Mouse (Mus musculus): Measurements from ENCODE around the gene Ube2o. TPM values are rescaled to one million over a fixed set of nuclear protein-coding genes. Genes with fewer than 3 reads are reported as not detected.
"Not testable (repeated sequence)": the region's sequence is repeated elsewhere in the genome, so short reads cannot be mapped to it uniquely, and the experiment has no call there.

Gene Ube2o
- polyA plus RNA-seq, 1 experiment from 2014 or later: 17.1 TPM

- no peak overlapping the region for H3K4me3 ChIP-seq (ENCODE audit: low read depth, low read length)
- H3K36me3 ChIP-seq (ENCODE audit: control insufficient read depth, insufficient read depth, low read length): no peaks in the 10 kb centered on the region
- no peaks in the 10 kb centered on the region for H3K27me3 ChIP-seq (ENCODE audit: control insufficient read depth, insufficient read depth, low read length)
- peaks cover 62% of the 10 kb centered on the region for H3K4me1 ChIP-seq (ENCODE audit: control insufficient read depth, insufficient read depth, low read length)
- 91% methylated on average over 7 of the region's 7 CpGs for WGBS (ENCODE audit: insufficient replicate concordance)
- H3K27ac ChIP-seq (ENCODE audit: low read depth, low read length): no peak overlapping the region
- H3K9me3 ChIP-seq (replicated peaks; ENCODE audit: control insufficient read depth, low read length): no peaks in the 10 kb centered on the region
- no peak overlapping the region for H3K9ac ChIP-seq (ENCODE audit: low read depth, low read length)
- no peak for ATAC-seq (replicated peaks; ENCODE audit: insufficient number of reproducible peaks, low FRiP score, low TSS enrichment)
- H3K4me2 ChIP-seq: no peak overlapping the region
Measured at GRCm38 (mm10) chr11:116617641-116618040, 36.4 kb upstream of the Ube2o start.

GRCm38 (mm10) chr11:116616438-116617118, 35.3 kb upstream of the Ube2o start:
- 72% methylated on average over 10 of the region's 10 CpGs for WGBS (ENCODE audit: insufficient replicate concordance)
- ATAC-seq (replicated peaks; ENCODE audit: insufficient number of reproducible peaks, low FRiP score, low TSS enrichment): no peak
- Histone ChIP-seq H3K27ac (ENCODE audit: low read depth, low read length) (peak overlapping the region; percentile 75; the same call in 1 of the 2 replicates), H3K9ac (ENCODE audit: low read depth, low read length) (no peak overlapping the region), H3K4me1 (ENCODE audit: control insufficient read depth, insufficient read depth, low read length) (peaks cover 52% of the 10 kb centered on the region), H3K27me3 (ENCODE audit: control insufficient read depth, insufficient read depth, low read length) (no peaks in the 10 kb centered on the region), H3K36me3 (ENCODE audit: control insufficient read depth, insufficient read depth, low read length) (no peaks in the 10 kb centered on the region), H3K9me3 (replicated peaks; ENCODE audit: control insufficient read depth, low read length) (no peaks in the 10 kb centered on the region), H3K4me3 (ENCODE audit: low read depth, low read length) (no peak overlapping the region), H3K4me2 (peak overlapping the region; percentile 53)

GRCm38 (mm10) chr11:116615735-116616437, 34.6 kb upstream of the Ube2o start:
- H3K27me3 ChIP-seq (ENCODE audit: control insufficient read depth, insufficient read depth, low read length): no peaks in the 10 kb centered on the region
- no peaks in the 10 kb centered on the region for H3K36me3 ChIP-seq (ENCODE audit: control insufficient read depth, insufficient read depth, low read length)
- H3K27ac ChIP-seq (ENCODE audit: low read depth, low read length): peak overlapping the region; percentile 75
- H3K4me1 ChIP-seq (ENCODE audit: control insufficient read depth, insufficient read depth, low read length): peaks cover 45% of the 10 kb centered on the region
- H3K9ac ChIP-seq (ENCODE audit: low read depth, low read length): peak overlapping the region; percentile 49; the same call in 1 of the 2 replicates
- H3K4me2 ChIP-seq: peak overlapping the region; percentile 53
- 38% methylated on average over 13 of the region's 15 CpGs for WGBS (ENCODE audit: insufficient replicate concordance)
- no peaks in the 10 kb centered on the region for H3K9me3 ChIP-seq (replicated peaks; ENCODE audit: control insufficient read depth, low read length)
- peak; percentile 69 for ATAC-seq (replicated peaks; ENCODE audit: insufficient number of reproducible peaks, low FRiP score, low TSS enrichment)
- H3K4me3 ChIP-seq (ENCODE audit: low read depth, low read length): no peak overlapping the region

- 89% methylated on average over 6 of the region's 6 CpGs for WGBS (ENCODE audit: insufficient replicate concordance)
- Histone ChIP-seq H3K27me3 (ENCODE audit: control insufficient read depth, insufficient read depth, low read length) (no peaks in the 10 kb centered on the region), H3K9ac (ENCODE audit: low read depth, low read length) (no peak overlapping the region), H3K4me1 (ENCODE audit: control insufficient read depth, insufficient read depth, low read length) (peaks cover 40% of the 10 kb centered on the region), H3K27ac (ENCODE audit: low read depth, low read length) (no peak overlapping the region), H3K4me2 (no peak overlapping the region), H3K4me3 (ENCODE audit: low read depth, low read length) (no peak overlapping the region), H3K36me3 (ENCODE audit: control insufficient read depth, insufficient read depth, low read length) (no peaks in the 10 kb centered on the region), H3K9me3 (replicated peaks; ENCODE audit: control insufficient read depth, low read length) (no peaks in the 10 kb centered on the region)
- no peak for ATAC-seq (replicated peaks; ENCODE audit: insufficient number of reproducible peaks, low FRiP score, low TSS enrichment)
Measured at GRCm38 (mm10) chr11:116613234-116613633, 32.0 kb upstream of the Ube2o start.

- Histone ChIP-seq H3K36me3 (ENCODE audit: control insufficient read depth, insufficient read depth, low read length) (no peaks in the 10 kb centered on the region), H3K4me2 (no peak overlapping the region), H3K27me3 (ENCODE audit: control insufficient read depth, insufficient read depth, low read length) (no peaks in the 10 kb centered on the region), H3K4me3 (ENCODE audit: low read depth, low read length) (no peak overlapping the region), H3K27ac (ENCODE audit: low read depth, low read length) (no peak overlapping the region), H3K9ac (ENCODE audit: low read depth, low read length) (no peak overlapping the region), H3K4me1 (ENCODE audit: control insufficient read depth, insufficient read depth, low read length) (peaks cover 40% of the 10 kb centered on the region), H3K9me3 (replicated peaks; ENCODE audit: control insufficient read depth, low read length) (no peaks in the 10 kb centered on the region)
- WGBS (ENCODE audit: insufficient replicate concordance): 92% methylated on average over 1 of the region's 1 CpGs
- ATAC-seq (replicated peaks; ENCODE audit: insufficient number of reproducible peaks, low FRiP score, low TSS enrichment): no peak
Measured at GRCm38 (mm10) chr11:116612554-116612953, 31.3 kb upstream of the Ube2o start.

GRCm38 (mm10) chr11:116611883-116612282, 30.6 kb upstream of the Ube2o start:
- H3K4me3 ChIP-seq (ENCODE audit: low read depth, low read length): no peak overlapping the region
- no peak overlapping the region for H3K27ac ChIP-seq (ENCODE audit: low read depth, low read length)
- H3K4me2 ChIP-seq: no peak overlapping the region
- no peak for ATAC-seq (replicated peaks; ENCODE audit: insufficient number of reproducible peaks, low FRiP score, low TSS enrichment)
- WGBS (ENCODE audit: insufficient replicate concordance): 87% methylated on average over 9 of the region's 9 CpGs
- no peaks in the 10 kb centered on the region for H3K9me3 ChIP-seq (replicated peaks; ENCODE audit: control insufficient read depth, low read length)
- H3K4me1 ChIP-seq (ENCODE audit: control insufficient read depth, insufficient read depth, low read length): peaks cover 39% of the 10 kb centered on the region
- no peaks in the 10 kb centered on the region for H3K36me3 ChIP-seq (ENCODE audit: control insufficient read depth, insufficient read depth, low read length)
- no peaks in the 10 kb centered on the region for H3K27me3 ChIP-seq (ENCODE audit: control insufficient read depth, insufficient read depth, low read length)
- H3K9ac ChIP-seq (ENCODE audit: low read depth, low read length): no peak overlapping the region

- not testable (repeated sequence) for ATAC-seq (replicated peaks; ENCODE audit: insufficient number of reproducible peaks, low FRiP score, low TSS enrichment); H3K36me3 ChIP-seq (ENCODE audit: control insufficient read depth, insufficient read depth, low read length); H3K4me3 ChIP-seq (ENCODE audit: low read depth, low read length); H3K9me3 ChIP-seq (replicated peaks; ENCODE audit: control insufficient read depth, low read length); H3K9ac ChIP-seq (ENCODE audit: low read depth, low read length); H3K27ac ChIP-seq (ENCODE audit: low read depth, low read length); H3K27me3 ChIP-seq (ENCODE audit: control insufficient read depth, insufficient read depth, low read length); H3K4me2 ChIP-seq
- WGBS (ENCODE audit: insufficient replicate concordance): 94% methylated on average over 9 of the region's 9 CpGs
- H3K4me1 ChIP-seq (ENCODE audit: control insufficient read depth, insufficient read depth, low read length): peaks cover 32% of the 10 kb centered on the region
Measured at GRCm38 (mm10) chr11:116611168-116611567, 29.9 kb upstream of the Ube2o start.

GRCm38 (mm10) chr11:116609965-116610630, 28.9 kb upstream of the Ube2o start:
- no peak overlapping the region for H3K27ac ChIP-seq (ENCODE audit: low read depth, low read length)
- no peak for ATAC-seq (replicated peaks; ENCODE audit: insufficient number of reproducible peaks, low FRiP score, low TSS enrichment)
- no peak overlapping the region for H3K4me3 ChIP-seq (ENCODE audit: low read depth, low read length)
- H3K9ac ChIP-seq (ENCODE audit: low read depth, low read length): no peak overlapping the region
- peaks cover 21% of the 10 kb centered on the region for H3K4me1 ChIP-seq (ENCODE audit: control insufficient read depth, insufficient read depth, low read length)
- H3K36me3 ChIP-seq (ENCODE audit: control insufficient read depth, insufficient read depth, low read length): 0 out of 2 replicates have a peak, but pooled peaks cover 2% of the 10 kb centered on the region
- no peak overlapping the region for H3K4me2 ChIP-seq
- no peaks in the 10 kb centered on the region for H3K27me3 ChIP-seq (ENCODE audit: control insufficient read depth, insufficient read depth, low read length)
- no peaks in the 10 kb centered on the region for H3K9me3 ChIP-seq (replicated peaks; ENCODE audit: control insufficient read depth, low read length)
- 83% methylated on average over 15 of the region's 15 CpGs for WGBS (ENCODE audit: insufficient replicate concordance)
